Mouse (Mus musculus): ENCODE results near the gene Gm20388. TPM values are rescaled to one million over a fixed set of nuclear protein-coding genes. Genes with fewer than 3 reads are reported as not detected.
A peak's percentile ranks its signal among the peaks of the same experiment; 100 is the strongest.

Gene Gm20388
- polyA plus RNA-seq, 1 experiment from 2014 or later = not detected

DNA sequence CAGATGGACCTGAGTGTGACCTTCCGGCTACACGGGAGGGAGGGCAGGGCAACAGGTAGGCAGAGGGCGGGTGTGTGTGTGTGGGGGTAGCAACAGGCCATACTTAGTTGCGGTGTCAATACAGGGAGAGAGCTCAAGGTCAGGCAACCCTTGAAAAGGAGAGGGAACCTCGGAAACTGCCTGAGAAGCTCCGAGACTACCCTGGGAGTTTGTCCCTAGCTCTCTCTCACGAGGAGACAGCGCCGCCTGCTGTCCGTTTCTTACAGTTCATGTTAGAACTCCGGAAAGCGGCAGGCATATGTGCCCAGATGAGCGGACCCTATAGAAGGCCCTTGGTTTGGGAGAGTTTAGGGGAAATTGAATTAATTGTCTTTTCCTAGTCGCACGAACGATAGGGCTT, 1182.0 kb downstream of the Gm20388 start:
- H3K27me3 ChIP-seq = peaks cover 61% of the 10 kb centered on the region
- WGBS = 3% methylated on average over 16 of the region's 16 CpGs
- H3K4me1 ChIP-seq = no peaks in the 10 kb centered on the region
- H3K4me3 ChIP-seq = no peak overlapping the region
- no peak overlapping the region for H3K27ac ChIP-seq (replicated peaks)
- H3K9ac ChIP-seq (replicated peaks) = no peak overlapping the region
- H3K4me2 ChIP-seq (replicated peaks) = no peak overlapping the region
- H3K36me3 ChIP-seq = peaks cover 7% of the 10 kb centered on the region; the same call in 1 of the 2 replicates
- peak; percentile 54 for ATAC-seq (replicated peaks)
- no peaks in the 10 kb centered on the region for H3K9me3 ChIP-seq

GRCm38 (mm10) chr8:121093496-121093895, 1182.9 kb downstream of the Gm20388 start:
- no peak overlapping the region for H3K27ac ChIP-seq (replicated peaks)
- H3K9ac ChIP-seq (replicated peaks) = no peak overlapping the region
- H3K4me2 ChIP-seq (replicated peaks) = no peak overlapping the region
- no peaks in the 10 kb centered on the region for H3K9me3 ChIP-seq
- no peak for ATAC-seq (replicated peaks)
- H3K27me3 ChIP-seq = peaks cover 53% of the 10 kb centered on the region
- WGBS = 68% methylated on average over 6 of the region's 6 CpGs
- H3K4me1 ChIP-seq = no peaks in the 10 kb centered on the region
- H3K4me3 ChIP-seq = no peak overlapping the region
- peaks cover 15% of the 10 kb centered on the region for H3K36me3 ChIP-seq

GRCm38 (mm10) chr8:121104049-121104818, 1193.6 kb downstream of the Gm20388 start:
- Histone ChIP-seq H3K27me3 (no peaks in the 10 kb centered on the region), H3K4me3 (no peak overlapping the region), H3K36me3 (peaks cover 42% of the 10 kb centered on the region), H3K9me3 (no peaks in the 10 kb centered on the region), H3K4me1 (peaks cover 17% of the 10 kb centered on the region), H3K4me2 (replicated peaks) (no peak overlapping the region), H3K27ac (replicated peaks) (no peak overlapping the region), H3K9ac (replicated peaks) (no peak overlapping the region)
- 49% methylated on average over 17 of the region's 17 CpGs for WGBS
- no peak for ATAC-seq (replicated peaks)

DNA sequence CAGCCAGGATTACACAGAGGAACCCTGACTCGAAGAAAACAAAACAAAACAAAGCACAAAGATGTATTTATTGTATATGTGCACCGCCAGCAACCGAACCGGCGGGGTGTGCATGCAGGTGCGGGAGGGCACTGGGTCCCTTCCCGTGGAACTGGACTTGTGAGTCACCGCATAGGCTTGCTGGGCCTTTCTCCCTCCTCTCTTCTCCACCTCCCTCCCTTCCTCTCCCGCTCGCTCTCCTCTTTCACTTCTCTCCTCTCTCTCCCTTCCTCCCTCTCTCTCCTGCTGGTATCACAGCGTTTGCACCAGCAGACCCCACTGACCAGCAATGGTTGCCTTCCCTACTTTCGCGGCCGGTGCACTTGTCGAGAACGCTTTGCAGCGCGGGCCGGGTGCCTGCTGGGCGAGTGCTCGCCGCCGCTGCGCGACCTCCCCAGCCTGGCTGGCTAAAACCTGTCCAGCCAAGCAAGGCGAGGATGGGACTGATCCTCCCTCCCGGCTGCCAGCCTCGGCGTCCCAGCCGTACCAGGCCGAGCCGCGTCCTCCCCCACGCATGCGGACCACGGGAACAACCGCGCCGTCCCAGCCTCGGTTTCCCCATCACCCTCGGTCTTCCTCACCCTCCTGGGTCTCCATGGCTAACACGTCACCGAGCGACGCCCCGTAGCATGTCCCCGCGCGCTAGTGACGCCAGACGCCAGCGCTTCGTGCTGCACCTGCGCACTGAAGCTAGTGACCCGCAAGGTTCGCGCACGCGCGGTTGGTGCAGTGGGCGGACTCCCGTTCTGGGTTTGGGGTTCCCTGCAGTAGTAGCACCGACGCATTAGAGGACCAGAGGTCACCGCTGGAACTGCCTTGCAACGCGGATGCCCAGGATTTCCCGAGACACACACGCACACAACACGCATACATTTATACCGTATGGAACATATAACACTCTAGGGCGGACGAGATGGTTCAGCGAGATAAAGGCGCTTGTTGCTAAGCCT, 1197.3 kb downstream of the Gm20388 start, which contains the start of gene Mthfsd:
Mthfsd (minus strand) TSS at position 725 of the 989 bp plus-strand sequence.
- Histone ChIP-seq H3K36me3 (peaks cover 13% of the 10 kb centered on the region; the same call in 1 of the 2 replicates), H3K4me3 (peak within 1 kb of the TSS; percentile 77), H3K27ac (replicated peaks) (peak within 1 kb of the TSS; percentile 80), H3K4me2 (replicated peaks) (peak within 1 kb of the TSS; percentile 62), H3K9me3 (no peaks in the 10 kb centered on the region), H3K9ac (replicated peaks) (peak within 1 kb of the TSS; percentile 84), H3K27me3 (peaks cover 9% of the 10 kb centered on the region; the same call in 1 of the 2 replicates), H3K4me1 (peaks cover 17% of the 10 kb centered on the region)
- WGBS = under 1% methylated on average over 75 of the region's 75 CpGs
- ATAC-seq (replicated peaks) = peak; percentile 95

DNA sequence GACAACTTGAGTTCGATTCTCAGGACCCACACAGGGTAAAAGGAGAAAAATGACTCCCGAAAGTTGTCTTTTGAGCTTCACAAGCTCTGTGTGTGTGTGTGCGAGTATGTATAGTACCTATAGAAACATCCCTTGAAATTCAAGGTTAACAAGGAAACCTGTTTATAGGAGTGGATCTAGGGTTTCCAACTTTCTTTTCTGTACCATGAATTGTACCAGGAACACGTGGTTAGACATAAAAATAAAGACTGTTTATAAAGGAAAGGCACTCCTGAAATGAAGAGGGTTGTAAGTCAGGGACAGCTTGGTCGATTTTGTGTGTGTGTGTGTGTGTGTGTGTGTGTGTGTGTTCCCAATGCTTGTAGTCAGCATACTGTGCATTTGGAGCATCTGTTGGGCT, 1198.0 kb downstream of the Gm20388 start:
- H3K4me1 ChIP-seq = peaks cover 17% of the 10 kb centered on the region
- peak overlapping the region; percentile 62 for H3K4me2 ChIP-seq (replicated peaks)
- WGBS = 9% methylated on average over 5 of the region's 5 CpGs
- H3K9ac ChIP-seq (replicated peaks) = peak overlapping the region; percentile 84
- peaks cover 12% of the 10 kb centered on the region for H3K27me3 ChIP-seq
- H3K9me3 ChIP-seq = no peaks in the 10 kb centered on the region
- no peak for ATAC-seq (replicated peaks)
- peak overlapping the region; percentile 80; the same call in 1 of the 2 replicates for H3K27ac ChIP-seq (replicated peaks)
- H3K4me3 ChIP-seq = peak overlapping the region; percentile 77
- H3K36me3 ChIP-seq = 0 out of 2 replicates have a peak, but pooled peaks cover 7% of the 10 kb centered on the region

- WGBS = 48% methylated on average over 7 of the region's 7 CpGs
- Histone ChIP-seq H3K9ac (replicated peaks) (no peak overlapping the region), H3K27me3 (peaks cover 38% of the 10 kb centered on the region), H3K9me3 (no peaks in the 10 kb centered on the region), H3K4me2 (replicated peaks) (no peak overlapping the region), H3K4me3 (no peak overlapping the region), H3K27ac (replicated peaks) (no peak overlapping the region), H3K4me1 (peaks cover 20% of the 10 kb centered on the region), H3K36me3 (no peaks in the 10 kb centered on the region)
- ATAC-seq (replicated peaks) = no peak
Observed at GRCm38 (mm10) chr8:121111145-121111907, 1200.7 kb downstream of the Gm20388 start.

DNA sequence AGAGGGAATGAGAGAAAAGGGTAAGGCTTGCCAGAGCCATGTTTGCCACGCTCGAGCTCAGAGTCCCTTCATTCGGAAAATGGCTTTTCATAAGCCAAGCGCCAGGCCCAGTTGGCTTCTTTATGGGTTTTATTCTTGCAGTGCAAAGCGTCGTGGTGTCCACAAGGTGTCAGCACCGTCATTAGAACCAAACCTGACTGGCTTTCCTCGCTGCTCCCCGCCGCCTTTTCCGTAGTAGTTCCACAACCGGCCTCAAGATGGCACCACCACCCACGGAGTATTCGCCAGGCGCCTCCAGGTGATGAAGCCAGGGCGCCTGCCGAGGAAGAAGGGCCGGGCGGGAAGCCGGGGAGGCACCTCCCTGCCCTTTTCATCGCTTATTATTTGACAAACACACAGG, 1202.6 kb downstream of the Gm20388 start:
- no peak overlapping the region for H3K9ac ChIP-seq (replicated peaks)
- H3K4me1 ChIP-seq = peaks cover 21% of the 10 kb centered on the region
- H3K36me3 ChIP-seq = no peaks in the 10 kb centered on the region
- H3K9me3 ChIP-seq = no peaks in the 10 kb centered on the region
- under 1% methylated on average over 21 of the region's 21 CpGs for WGBS
- no peak overlapping the region for H3K4me3 ChIP-seq
- ATAC-seq (replicated peaks) = peak; percentile 30; the same call in 1 of the 2 replicates
- H3K27me3 ChIP-seq = peaks cover 57% of the 10 kb centered on the region
- H3K27ac ChIP-seq (replicated peaks) = no peak overlapping the region
- H3K4me2 ChIP-seq (replicated peaks) = no peak overlapping the region

DNA sequence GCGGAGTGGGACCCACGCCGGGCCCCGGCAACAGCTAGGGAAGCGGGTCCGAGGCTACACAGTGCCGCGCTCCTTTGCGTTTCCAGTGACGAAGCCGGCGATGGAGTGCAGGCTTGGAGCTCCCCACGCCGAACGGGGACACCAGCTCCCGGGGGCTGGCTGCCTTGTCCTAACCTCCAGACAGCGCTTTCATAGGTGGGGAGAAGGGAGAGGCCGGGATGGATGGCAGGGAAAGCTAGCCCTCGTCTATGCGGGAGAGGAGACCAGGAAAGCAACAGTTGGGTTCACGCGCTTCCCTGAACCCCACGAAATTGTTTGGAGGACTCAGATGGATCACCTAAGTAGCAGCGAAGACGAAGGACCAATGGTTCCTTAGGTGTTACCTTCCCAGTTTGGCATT, 1204.5 kb downstream of the Gm20388 start:
- WGBS = under 1% methylated on average over 25 of the region's 25 CpGs
- no peak overlapping the region for H3K4me3 ChIP-seq
- H3K9me3 ChIP-seq = no peaks in the 10 kb centered on the region
- peaks cover 76% of the 10 kb centered on the region for H3K27me3 ChIP-seq
- H3K4me2 ChIP-seq (replicated peaks) = no peak overlapping the region
- no peak overlapping the region for H3K27ac ChIP-seq (replicated peaks)
- peaks cover 17% of the 10 kb centered on the region for H3K4me1 ChIP-seq
- H3K36me3 ChIP-seq = no peaks in the 10 kb centered on the region
- ATAC-seq (replicated peaks) = no peak
- H3K9ac ChIP-seq (replicated peaks) = no peak overlapping the region

- Histone ChIP-seq H3K27ac (replicated peaks) (no peak within 1 kb of the TSS), H3K4me2 (replicated peaks) (peak within 1 kb of the TSS; percentile 43), H3K36me3 (no peaks in the 10 kb centered on the region), H3K27me3 (peaks cover 84% of the 10 kb centered on the region), H3K9ac (replicated peaks) (no peak within 1 kb of the TSS), H3K4me3 (peak within 1 kb of the TSS; percentile 32), H3K9me3 (no peaks in the 10 kb centered on the region), H3K4me1 (peaks cover 17% of the 10 kb centered on the region)
- ATAC-seq (replicated peaks) = 0 out of 2 replicates have a peak, but pooled peaks have one; percentile 44
- WGBS = under 1% methylated on average over 25 of the region's 25 CpGs
Observed at GRCm38 (mm10) chr8:121115948-121116347, 1205.3 kb downstream of the Gm20388 start, which contains the start of gene Foxc2. TSS of gene Foxc2 (plus strand) at chr8:121116171.

GRCm38 (mm10) chr8:121116591-121117185, 1206.0 kb downstream of the Gm20388 start:
- H3K4me2 ChIP-seq (replicated peaks) = peak overlapping the region; percentile 43

DNA sequence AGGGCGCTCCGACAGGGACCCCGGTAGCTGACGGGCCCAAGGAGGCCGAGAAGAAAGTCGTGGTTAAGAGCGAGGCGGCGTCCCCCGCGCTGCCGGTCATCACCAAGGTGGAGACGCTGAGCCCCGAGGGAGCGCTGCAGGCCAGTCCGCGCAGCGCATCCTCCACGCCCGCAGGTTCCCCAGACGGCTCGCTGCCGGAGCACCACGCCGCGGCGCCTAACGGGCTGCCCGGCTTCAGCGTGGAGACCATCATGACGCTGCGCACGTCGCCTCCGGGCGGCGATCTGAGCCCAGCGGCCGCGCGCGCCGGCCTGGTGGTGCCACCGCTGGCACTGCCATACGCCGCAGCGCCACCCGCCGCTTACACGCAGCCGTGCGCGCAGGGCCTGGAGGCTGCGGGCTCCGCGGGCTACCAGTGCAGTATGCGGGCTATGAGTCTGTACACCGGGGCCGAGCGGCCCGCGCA, 1206.6 kb downstream of the Gm20388 start:
- no peak overlapping the region for H3K27ac ChIP-seq (replicated peaks)
- H3K4me2 ChIP-seq (replicated peaks) = peak overlapping the region; percentile 11; the same call in 1 of the 2 replicates
- H3K4me1 ChIP-seq = peaks cover 17% of the 10 kb centered on the region
- no peaks in the 10 kb centered on the region for H3K36me3 ChIP-seq
- H3K9ac ChIP-seq (replicated peaks) = no peak overlapping the region
- WGBS = under 1% methylated on average over 56 of the region's 62 CpGs
- peaks cover 92% of the 10 kb centered on the region for H3K27me3 ChIP-seq
- H3K4me3 ChIP-seq = peak overlapping the region; percentile 32
- ATAC-seq (replicated peaks) = no peak
- H3K9me3 ChIP-seq = no peaks in the 10 kb centered on the region

More at GRCm38 (mm10) chr8:121116591-121117185, 1206.0 kb downstream of the Gm20388 start:
- WGBS = 1% methylated on average over 55 of the region's 55 CpGs
- H3K9ac ChIP-seq (replicated peaks) = no peak overlapping the region
- peak overlapping the region; percentile 32 for H3K4me3 ChIP-seq
- no peaks in the 10 kb centered on the region for H3K36me3 ChIP-seq
- no peaks in the 10 kb centered on the region for H3K9me3 ChIP-seq
- H3K4me1 ChIP-seq = peaks cover 17% of the 10 kb centered on the region
- H3K27me3 ChIP-seq = peaks cover 91% of the 10 kb centered on the region
- no peak for ATAC-seq (replicated peaks)
- no peak overlapping the region for H3K27ac ChIP-seq (replicated peaks)

All from forebrain, embryonic 15.5 days (tissue).